ENCODE assay signal across 8 mouse cellular contexts in genomic region chr4:145463553-145464253, GRCm38 (mm10). TPM values are rescaled to one million over a fixed set of nuclear protein-coding genes. Genes with fewer than 3 reads are reported as not detected.
A peak's percentile ranks its signal among the peaks of the same experiment; 100 is the strongest.
DNase-seq lines count a peak whose midpoint lies in the region; ATAC-seq lines count a peak whose summit lies in the region.
"Not testable (repeated sequence)": the region's sequence is repeated elsewhere in the genome, so short reads cannot be mapped to it uniquely, and the experiment has no call there.
"Had no signal": no experiment of that assay in that cellular context is flagged by ENCODE, and none has a peak within 500 bp of the region (broad histone marks: within the 10 kb centered on the region; RNA-seq: fewer than 3 reads in every experiment).

No protein-coding gene starts in this region.

- not testable (repeated sequence) for H3K27me3 ChIP-seq in forebrain, embryonic 12.5 days; liver, embryonic 13.5 days; midbrain, embryonic 15.5 days (replicated peaks); stomach, embryonic 14.5 days (ENCODE audit: control insufficient read depth, insufficient read depth, low read length)

- H3K9ac ChIP-seq in forebrain, embryonic 12.5 days; liver, embryonic 13.5 days; midbrain, embryonic 15.5 days; stomach, embryonic 14.5 days (replicated peaks; ENCODE audit: low read depth, low read length): not testable (repeated sequence)

- ATAC-seq in forebrain, embryonic 12.5 days (ENCODE audit: low FRiP score); midbrain, embryonic 15.5 days (replicated peaks): not testable (repeated sequence)
- ATAC-seq in liver, embryonic 13.5 days (ENCODE audit: low read depth), result peak; percentile 15; the same call in 1 of the 2 replicates
- ATAC-seq in stomach, embryonic 14.5 days (ENCODE audit: insufficient number of reproducible peaks, insufficient read depth, low FRiP score, low read depth), result peak; percentile 75; the same call in 1 of the 2 replicates

- not testable (repeated sequence) for H3K9me3 ChIP-seq in forebrain, embryonic 12.5 days; liver, embryonic 13.5 days (replicated peaks); midbrain, embryonic 15.5 days; stomach, embryonic 14.5 days (ENCODE audit: control insufficient read depth, low read depth, low read length)

- H3K4me1 ChIP-seq in forebrain, embryonic 12.5 days; liver, embryonic 13.5 days (replicated peaks); midbrain, embryonic 15.5 days; stomach, embryonic 14.5 days (ENCODE audit: control insufficient read depth, insufficient read depth, low read length): not testable (repeated sequence)

- not testable (repeated sequence) for H3K36me3 ChIP-seq in forebrain, embryonic 12.5 days (replicated peaks); liver, embryonic 13.5 days; midbrain, embryonic 15.5 days (replicated peaks); stomach, embryonic 14.5 days (ENCODE audit: control insufficient read depth, insufficient read depth, low read length)

- peak overlapping the region; percentile 48 for H3K4me2 ChIP-seq in forebrain, embryonic 12.5 days
- H3K4me2 ChIP-seq in liver, embryonic 13.5 days, result peak overlapping the region; percentile 59
- peak overlapping the region; percentile 45 for H3K4me2 ChIP-seq in midbrain, embryonic 15.5 days
- peak overlapping the region; percentile 41 for H3K4me2 ChIP-seq in stomach, embryonic 14.5 days (replicated peaks; ENCODE audit: low read depth, low read length)

- not testable (repeated sequence) for H3K27ac ChIP-seq in forebrain, embryonic 12.5 days; liver, embryonic 13.5 days; midbrain, embryonic 15.5 days; stomach, embryonic 14.5 days (ENCODE audit: low read length)

- 18% methylated on average over 68 of the region's 68 CpGs for WGBS in forebrain, embryonic 12.5 days
- 13% methylated on average over 68 of the region's 68 CpGs for WGBS in liver, embryonic 13.5 days (ENCODE audit: insufficient replicate concordance)
- 23% methylated on average over 68 of the region's 68 CpGs for WGBS in midbrain, embryonic 15.5 days
- 22% methylated on average over 64 of the region's 68 CpGs for WGBS in stomach, embryonic 14.5 days

- peak overlapping the region; percentile 33 for H3K4me3 ChIP-seq in forebrain, embryonic 12.5 days (replicated peaks)
- peak overlapping the region; percentile 46 for H3K4me3 ChIP-seq in liver, embryonic 13.5 days (replicated peaks)
- peak overlapping the region; percentile 34 for H3K4me3 ChIP-seq in midbrain, embryonic 15.5 days
- peak overlapping the region; percentile 32 for H3K4me3 ChIP-seq in stomach, embryonic 14.5 days (ENCODE audit: low read depth, low read length)

- DNase-seq in brain, adult 2 months (ENCODE audit: low read depth, low spot score), result peak; percentile 3
- DNase-seq in heart, postnatal 4 days, result peak; percentile 21
- peak; percentile 15 for DNase-seq in kidney, adult 9 months
- not testable (repeated sequence) for DNase-seq in liver, embryonic 13.5 days

RNA-seq across cellular contexts. Expression of gene Zfp990, which starts 46.9 kb away (rescaled TPM):
- not detected in 2 replicates for polyA plus RNA-seq in forebrain, embryonic 12.5 days (2016; fragmentation: Nextera tagmentation; extraction: Ambion mirVana)
- total RNA-seq in heart, postnatal 4 days (2021), result 1 to 10 TPM; 1.2 to 1.3 TPM
- polyA plus RNA-seq in liver, embryonic 13.5 days (2015; fragmentation: Nextera tagmentation; extraction: Ambion mirVana), result 0.05 TPM in 1 of 2 replicates, not detected in the other
- not detected in 2 replicates for polyA plus RNA-seq in midbrain, embryonic 15.5 days (2015; fragmentation: Nextera tagmentation; extraction: Ambion mirVana)
- polyA plus RNA-seq in stomach, embryonic 14.5 days (2014; fragmentation: Nextera tagmentation; extraction: Ambion mirVana), result 0.17 TPM in 1 of 2 replicates, not detected in the other
- polyA plus RNA-seq: macrophage had no signal
